Mouse (Mus musculus) ZHBTc4 (cell line): Measurements from ENCODE around the gene Apof.
A peak's percentile ranks its signal among the peaks of the same experiment; 100 is the strongest.

ENCODE experiments used
- DNase-seq: peaks from one replicate; pipeline ENCODE4 v3.0.0-alpha.2; 2011; ENCODE audit warnings: low read depth, low spot score

Gene Apof

GRCm38 (mm10) chr10:128298243-128298642 lies 29.8 kb downstream of the Apof start:
- DNase-seq, result no peak

GRCm38 (mm10) chr10:128298702-128299171 lies 30.3 kb downstream of the Apof start, which contains the start of gene Il23a:
Gene Il23a (minus strand): TSS chr10:128298752.
- no peak for DNase-seq

- DNase-seq, result no peak
Observed at GRCm38 (mm10) chr10:128302357-128302756, 33.9 kb downstream of the Apof start.

GRCm38 (mm10) chr10:128302785-128303125 lies 34.3 kb downstream of the Apof start:
- DNase-seq, result no peak

DNA sequence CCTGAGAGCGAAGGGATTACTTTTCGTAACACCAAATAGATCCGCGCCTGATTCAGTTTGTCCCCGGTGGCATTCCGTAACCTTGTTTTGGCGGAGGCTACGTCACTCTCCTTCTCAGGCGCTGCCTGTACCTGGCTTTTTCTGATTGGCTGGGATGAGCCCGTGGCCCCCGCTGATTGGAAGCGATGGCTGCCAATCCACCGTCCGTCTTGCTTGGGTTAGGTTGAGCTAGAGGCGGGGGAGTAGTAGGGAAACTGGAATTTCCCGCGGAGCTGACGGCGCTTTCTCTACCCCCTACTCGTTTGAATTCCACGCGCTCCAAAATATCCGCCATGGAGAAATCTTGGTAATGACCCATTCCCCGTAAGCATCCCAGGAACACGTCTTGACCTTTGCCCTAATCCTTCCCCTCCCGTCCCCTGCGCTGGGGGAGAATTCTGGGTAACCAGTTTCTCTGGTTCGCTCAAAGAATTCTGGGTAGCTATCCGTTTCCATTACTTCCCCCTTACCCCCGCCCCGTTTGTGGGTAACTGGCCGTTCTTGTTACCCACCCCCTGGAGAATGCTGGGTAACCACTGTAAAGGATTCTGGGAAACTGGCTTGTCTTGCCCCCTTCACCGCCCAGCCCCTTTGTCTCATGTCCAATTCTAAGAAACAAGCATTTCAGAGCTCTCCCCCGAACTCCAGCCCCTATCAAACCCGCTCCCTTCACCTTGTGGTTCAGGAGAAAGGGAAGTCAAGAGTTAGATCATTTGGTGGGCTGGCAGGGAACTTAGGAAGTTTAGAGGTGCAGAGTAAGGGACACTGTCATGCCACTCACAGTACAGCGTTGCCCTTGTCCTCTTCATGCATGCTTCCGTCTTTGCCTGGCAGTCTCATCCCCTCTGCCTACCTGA lies 34.9 kb downstream of the Apof start, which contains the start of gene Pan2:
TSS of gene Pan2 (plus strand) at position 210 of the 896 bp plus-strand sequence.
- peak; percentile 100 for DNase-seq

DNA sequence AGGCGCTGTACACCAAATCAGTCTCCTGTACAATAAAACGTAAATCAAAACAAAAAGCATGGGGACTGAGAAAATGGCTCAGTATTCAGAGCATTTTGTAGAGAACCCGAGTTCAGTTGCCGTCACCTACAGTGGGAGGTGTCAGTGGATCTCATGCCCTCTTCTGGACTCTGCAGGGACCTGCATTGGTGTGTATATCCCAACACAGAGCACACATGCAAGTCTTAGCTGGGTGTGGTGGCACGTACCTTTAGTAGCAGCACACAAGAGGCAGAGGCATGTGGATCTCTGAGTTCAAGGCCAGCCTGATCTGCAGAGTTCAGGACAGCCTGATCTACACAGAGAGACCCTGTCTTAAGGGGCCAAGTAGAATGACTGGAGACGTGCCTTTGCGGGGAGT lies 41.2 kb downstream of the Apof start:
- peak; percentile 36 for DNase-seq

DNA sequence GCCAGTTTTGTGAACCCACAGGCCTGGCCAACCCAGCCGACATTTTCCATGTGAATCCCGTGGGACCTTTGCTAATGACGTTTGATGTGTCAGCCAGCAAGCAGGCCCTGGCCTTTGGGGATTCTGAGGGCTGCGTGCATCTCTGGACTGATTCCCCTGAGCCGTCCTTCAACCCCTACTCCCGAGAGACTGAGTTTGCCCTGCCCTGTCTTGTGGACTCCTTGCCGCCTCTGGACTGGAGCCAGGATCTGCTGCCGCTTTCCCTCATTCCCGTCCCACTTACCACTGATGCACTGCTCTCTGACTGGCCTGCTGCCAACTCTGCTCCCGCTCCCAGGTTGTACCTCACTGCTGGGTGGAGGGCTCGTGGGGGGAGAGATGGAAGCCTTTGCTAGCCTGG lies 41.7 kb downstream of the Apof start:
- no peak for DNase-seq

- no peak for DNase-seq
Observed at GRCm38 (mm10) chr10:128310902-128311301, 42.4 kb downstream of the Apof start.

- no peak for DNase-seq
Observed at GRCm38 (mm10) chr10:128315578-128315977, 47.1 kb downstream of the Apof start.
